Comparison of ENCODE assay signal across 8 mouse cellular contexts in genomic region chr3:75956551-75957302, GRCm38 (mm10). TPM values are rescaled to one million over a fixed set of nuclear protein-coding genes. Genes with fewer than 3 reads are reported as not detected.
DNase-seq lines count a peak whose midpoint lies in the region; ATAC-seq lines count a peak whose summit lies in the region.

TSS of gene Golim4 (minus strand) at chr3:75956949.

- H3K9me3 ChIP-seq in hindbrain, embryonic 16.5 days (ENCODE audit: control insufficient read depth, low read length): no peaks in the 10 kb centered on the region

- peaks cover 16% of the 10 kb centered on the region for H3K4me1 ChIP-seq in hindbrain, embryonic 16.5 days (ENCODE audit: control insufficient read depth, insufficient read depth, low read depth, low read length)

- peak within 1 kb of the TSS; percentile 82 for H3K4me3 ChIP-seq in hindbrain, embryonic 16.5 days (ENCODE audit: low read length)
- H3K4me3 ChIP-seq in macrophage (ENCODE audit: inconsistent target): peak within 1 kb of the TSS; percentile 45

- DNase-seq in WW6 (ENCODE audit: low read depth, low spot score): peak; percentile 47
- peak; percentile 75 to 88 for DNase-seq in cerebellum, postnatal 4 days (ENCODE audit: low spot score in 2 of 2)
- DNase-seq in gastrocnemius, adult 18-20 months (ENCODE audit: low spot score): peak; percentile 90
- peak; percentile 88 to 93 for DNase-seq in left cerebral cortex, adult 18-20 months (ENCODE audit: low spot score in 2 of 2)
- DNase-seq in right cerebral cortex, adult 18-20 months: peak; percentile 96
- DNase-seq in urinary bladder, postnatal 10 days (ENCODE audit: low spot score): peak; percentile 80

- no peaks in the 10 kb centered on the region for H3K27me3 ChIP-seq in hindbrain, embryonic 16.5 days (replicated peaks; ENCODE audit: control insufficient read depth, insufficient read depth, low read length)

- H3K36me3 ChIP-seq in hindbrain, embryonic 16.5 days (ENCODE audit: control insufficient read depth, insufficient read depth, low read length): no peaks in the 10 kb centered on the region
- H3K36me3 ChIP-seq in macrophage (ENCODE audit: inconsistent target): no peaks in the 10 kb centered on the region

- peak within 1 kb of the TSS; percentile 81 for H3K27ac ChIP-seq in hindbrain, embryonic 16.5 days (ENCODE audit: low read depth, low read length)
- H3K27ac ChIP-seq in macrophage: peak within 1 kb of the TSS; percentile 21; the same call in 1 of the 2 replicates

- peak within 1 kb of the TSS; percentile 75 for H3K9ac ChIP-seq in hindbrain, embryonic 16.5 days (ENCODE audit: low read depth, low read length)

- peaks cover 16% of the 10 kb centered on the region; the same call in 1 of the 2 replicates for H3K79me2 ChIP-seq in macrophage (ENCODE audit: inconsistent target)

- peak within 1 kb of the TSS; percentile 91 for H3K4me2 ChIP-seq in hindbrain, embryonic 16.5 days (ENCODE audit: low read length)

- ATAC-seq in hindbrain, embryonic 16.5 days: peak; percentile 100

- under 1% methylated on average over 53 of the region's 53 CpGs for WGBS in hindbrain, embryonic 16.5 days
- WGBS in macrophage (ENCODE audit: missing documents): under 1% methylated on average over 53 of the region's 53 CpGs

RNA-seq across cellular contexts. Expression of gene Golim4, which starts in this region (rescaled TPM):
- total RNA-seq in gastrocnemius, adult 18-20 months (2021): 1 to 10 TPM; 5.3 to 7.5 TPM
- polyA plus RNA-seq in hindbrain, embryonic 16.5 days (2015; fragmentation: Nextera tagmentation; extraction: Ambion mirVana): 20.5 and 23.7 TPM in 2 replicates
- total RNA-seq in left cerebral cortex, adult 18-20 months (2021): 10 to 100 TPM; 19.6 to 26.7 TPM
- total RNA-seq in macrophage (2018; cell fraction: chromatin; rRNA removed): 10 to 100 TPM in 20 of 26 experiments, 1 to 10 TPM in 6; 5.0 to 33.7 (median 22.0) TPM
- 10 to 100 TPM in 12 of 26 experiments, 1 to 10 TPM in 14; 6.3 to 13.3 (median 9.6) TPM for total RNA-seq in macrophage (2018; cell fraction: cytosol; rRNA removed)
- total RNA-seq in macrophage (2018; cell fraction: nucleus; rRNA removed): 10 to 100 TPM in 23 of 26 experiments, 1 to 10 TPM in 3; 6.7 to 51.5 (median 19.2) TPM
- polyA plus RNA-seq in macrophage (2018): 7.3 to 20.0 TPM (median 16.6 TPM) in 3 replicates

Comparison
In these comparisons a context has a peak if more than half of its experiments do, and no peak if none do; other contexts are left out.
1. Peak in every context shown above with its lines: DNase-seq, ATAC-seq, H3K4me3 ChIP-seq and H3K27ac ChIP-seq.